Mouse (Mus musculus): ENCODE results near the gene Cd4.

GRCm38 (mm10) chr6:124884714-124885500 is 3.1 kb downstream of the Cd4 start:
- TF ChIP-seq POLR2A (IDR thresholded peaks at IDR 0.05; ENCODE audit: borderline replicate concordance, extremely low read depth, insufficient read depth, insufficient read length, poor library complexity, severe bottlenecking) (no peak), CTCF (IDR thresholded peaks at IDR 0.05; ENCODE audit: borderline replicate concordance, extremely low read depth, insufficient read depth, insufficient read length) (no peak)

Measured in brain, embryonic 14.5 days (tissue).